Mouse (Mus musculus) liver, embryonic 18 days (tissue): Measurements from ENCODE around the gene Rab4b. TPM values are rescaled to one million over a fixed set of nuclear protein-coding genes. Genes with fewer than 3 reads are reported as not detected.

Experiments used
- polyA plus RNA-seq: library from polyadenylated mRNA; depleted of rRNA; stranded (reverse); fragments of >200 nt; gene quantifications from 2 replicates; pipeline ENCODE4 v1.2.3, GENCODE M21; 2012; rRNA removed

The Rab4b gene
- 19.7 and 20.3 TPM in 2 replicates for polyA plus RNA-seq

DNA sequence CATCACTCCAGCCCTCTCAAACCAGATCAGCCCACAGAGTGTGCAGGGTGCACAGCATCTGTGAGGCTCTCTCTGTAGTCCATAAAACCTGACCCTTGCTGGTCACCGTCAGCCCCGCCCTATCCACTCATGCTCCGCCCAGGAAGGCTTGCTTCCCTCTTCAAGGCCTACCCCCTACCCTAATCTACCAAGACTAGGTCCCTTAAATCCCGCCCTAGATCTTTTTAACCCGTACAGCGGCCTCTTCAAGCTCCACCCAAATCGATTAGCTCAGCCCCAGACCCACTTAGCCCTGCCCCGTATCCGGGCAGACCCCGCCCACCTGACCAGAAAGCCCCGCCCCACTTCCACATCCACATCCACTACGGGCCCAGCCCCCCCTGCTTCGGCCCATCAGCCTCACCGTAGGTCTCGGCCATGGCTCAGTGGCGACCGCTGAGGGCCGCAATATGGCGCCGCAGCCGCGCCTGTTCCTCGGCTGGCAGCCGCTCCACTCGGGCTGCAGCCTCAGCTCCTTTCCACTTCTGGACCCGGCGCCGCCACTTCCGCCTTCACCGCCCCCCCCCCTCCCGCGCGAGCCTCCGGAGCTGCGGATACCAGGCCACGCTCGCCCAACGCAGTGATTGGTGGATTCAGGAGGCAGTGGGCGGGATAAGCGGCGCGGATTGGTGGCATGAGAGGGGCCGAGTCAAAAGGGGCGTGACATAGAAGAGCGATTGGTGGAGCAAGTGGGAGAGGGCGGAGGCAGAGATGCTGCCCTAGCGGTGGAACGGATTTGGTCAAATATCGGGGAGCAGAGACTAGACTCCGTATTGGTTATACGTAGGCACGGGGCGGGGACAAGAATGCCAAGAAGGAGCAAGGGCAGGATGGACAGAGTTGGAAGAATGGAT, at the start of gene Rab4b:
Gene Rab4b, minus strand, starts transcription at position 573 of the 893 bp plus-strand sequence.

DNA sequence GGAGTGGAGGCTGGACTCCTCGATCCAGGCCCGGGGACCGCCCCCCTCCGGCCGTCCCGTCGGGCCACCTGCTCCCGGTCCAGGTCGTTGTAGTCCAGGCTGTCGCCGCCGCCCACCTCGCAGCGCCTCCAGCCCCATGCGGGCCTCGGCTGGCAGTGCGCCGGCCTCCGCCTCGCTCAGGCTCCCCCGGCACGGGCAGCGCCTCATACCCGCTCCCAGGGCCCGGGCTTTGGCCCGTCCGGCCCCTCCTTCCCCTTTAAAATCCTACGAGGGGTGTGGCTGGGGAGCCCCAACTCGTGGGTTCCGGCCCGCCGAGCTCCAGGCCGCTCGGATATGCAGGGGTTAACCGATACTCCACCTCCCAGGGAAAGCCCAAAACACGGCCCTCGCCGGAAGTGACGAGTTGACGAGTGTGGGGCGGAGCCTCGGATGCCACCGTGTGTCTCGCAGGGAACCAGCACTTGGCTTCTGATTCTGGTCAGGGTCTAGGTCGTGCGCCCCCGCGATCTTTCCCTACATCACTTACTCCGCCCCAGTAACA, 49.7 kb upstream of the Rab4b start, which contains the start of gene Itpkc:
Gene Itpkc, minus strand, starts transcription at position 381 of the 541 bp plus-strand sequence.

DNA sequence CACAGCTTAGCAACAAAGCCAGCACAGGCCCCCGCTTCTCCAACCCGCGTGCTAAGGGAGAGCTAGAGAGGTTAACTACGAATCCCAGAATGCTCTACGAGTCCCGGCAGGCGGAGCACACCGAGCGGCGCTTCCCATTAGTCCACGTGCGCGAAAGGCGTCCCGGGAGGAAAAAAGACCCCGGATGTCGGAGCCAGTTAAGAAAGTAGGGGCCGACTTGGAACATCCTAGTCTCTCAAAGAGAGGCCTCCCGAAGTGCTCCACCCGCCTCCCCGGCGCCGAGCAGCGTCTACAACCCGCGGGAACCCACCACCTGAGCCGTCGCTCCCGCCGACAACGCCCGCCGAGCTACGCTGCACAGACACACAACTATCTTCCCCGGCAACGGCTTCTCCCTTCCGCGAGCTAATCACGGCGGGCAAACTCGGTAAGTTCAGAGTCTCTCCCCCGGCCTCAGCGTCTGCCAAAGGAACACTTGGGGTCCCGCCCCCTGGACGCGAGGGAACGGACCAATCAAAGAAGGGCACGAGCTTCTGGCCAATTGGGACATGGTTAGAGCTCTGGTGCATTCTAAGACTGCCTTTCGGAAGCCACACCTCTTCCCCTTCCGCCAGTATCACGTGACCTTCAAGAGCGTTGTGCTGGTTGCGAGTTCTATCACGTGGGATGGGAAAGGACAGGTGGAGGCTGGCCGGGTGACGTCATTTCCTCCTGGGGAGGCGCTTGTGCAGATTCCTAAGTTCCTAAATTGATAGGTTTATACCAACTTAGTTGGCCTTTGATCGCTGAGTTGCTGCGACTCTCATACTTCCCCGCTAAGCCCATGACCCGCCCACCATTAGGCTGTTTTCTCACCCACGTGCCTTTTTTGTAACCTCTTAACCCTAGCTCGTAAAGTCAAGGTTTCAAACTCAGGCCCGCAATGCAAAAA, 17.2 kb upstream of the Rab4b start, which contains the start of the genes BC024978 and Snrpa:
Gene BC024978, plus strand, starts transcription at position 101 of the 931 bp plus-strand sequence.
Gene Snrpa, minus strand, starts transcription at position 591 of the 931 bp plus-strand sequence.

DNA sequence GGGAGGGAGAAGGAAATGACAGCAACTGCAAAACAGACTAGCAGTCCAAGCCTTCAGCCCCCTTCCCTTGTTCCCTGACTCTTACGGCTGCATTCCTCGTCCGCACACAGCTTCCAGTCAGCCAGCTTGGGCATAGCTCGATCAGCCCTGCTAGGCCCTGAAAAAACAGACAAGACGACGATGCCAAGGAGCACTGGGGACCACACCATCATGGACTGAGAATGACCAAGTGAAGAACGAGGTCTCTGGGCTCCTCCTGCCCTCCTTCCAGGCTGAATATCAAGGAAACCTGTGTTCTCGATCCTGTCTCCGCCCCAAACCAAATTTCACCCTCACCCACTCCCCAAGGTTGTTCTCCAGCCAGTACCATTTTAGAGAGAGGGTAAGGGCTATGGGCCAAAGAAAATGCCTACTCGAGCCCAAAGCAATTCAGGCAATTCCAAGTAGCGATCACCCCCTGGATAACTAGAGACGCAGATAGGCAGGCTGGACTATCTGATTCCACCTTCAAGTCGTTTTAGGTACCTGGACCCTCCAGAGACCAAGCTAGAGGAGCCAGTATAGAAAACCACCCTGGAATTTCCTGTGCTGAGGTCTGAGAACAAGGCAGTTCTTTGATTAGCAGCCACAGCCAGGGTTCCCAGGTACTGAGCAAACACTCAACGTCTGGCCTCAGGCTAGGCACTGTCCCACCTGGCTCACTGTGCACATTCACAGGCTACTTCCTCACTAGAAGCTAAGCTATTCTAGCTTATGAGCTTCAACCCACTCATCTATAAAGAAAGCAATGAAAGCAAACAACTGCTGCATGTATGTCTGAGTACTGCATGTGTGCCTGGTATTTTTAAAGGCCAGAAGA, 2.4 kb upstream of the Rab4b start, which contains the start of the genes Gm21983 and Mia:
Gene Gm21983, minus strand, starts transcription at position 250 of the 859 bp plus-strand sequence.
Gene Mia, minus strand, starts transcription at position 321 of the 859 bp plus-strand sequence.

DNA sequence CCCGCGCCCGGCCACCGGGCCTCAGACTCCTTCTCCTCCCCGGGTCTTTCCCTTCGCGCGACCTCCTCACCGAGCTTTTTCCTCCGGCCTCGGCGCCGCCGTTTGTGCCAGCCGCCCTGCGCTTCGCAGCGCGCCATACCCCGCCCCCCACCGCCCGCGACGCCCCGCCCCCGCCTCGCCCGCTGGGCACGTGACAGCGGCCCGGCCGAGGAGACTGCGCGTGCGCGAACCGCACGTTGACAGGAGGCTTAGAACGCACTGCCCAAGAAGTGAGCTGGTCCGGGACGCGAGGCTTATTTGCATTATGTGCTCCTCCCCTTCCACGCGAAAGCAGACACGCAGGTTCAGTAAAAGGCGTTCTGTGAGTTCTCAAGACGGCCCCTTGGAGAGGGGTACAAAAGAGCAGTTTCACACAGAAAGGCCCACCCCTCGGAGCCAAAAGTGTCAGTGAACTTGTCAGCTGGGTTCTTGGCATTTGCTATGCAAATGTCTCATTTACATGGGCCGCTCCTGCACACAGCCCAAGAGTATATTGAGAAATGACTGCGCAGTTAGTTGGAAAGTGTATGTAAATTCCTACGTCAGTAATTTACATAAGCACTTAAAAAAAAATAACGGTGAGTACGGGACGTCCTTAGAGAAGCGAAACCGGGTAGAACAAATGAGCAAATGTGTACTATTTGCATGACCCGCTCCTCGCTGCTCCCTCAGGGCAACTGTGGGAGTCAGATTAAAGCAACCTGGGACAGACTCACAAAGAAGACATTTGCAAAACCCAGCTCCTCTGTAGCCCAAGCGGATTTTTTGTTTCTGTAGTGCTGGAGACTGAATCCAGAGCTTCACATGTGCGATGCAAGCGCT, 11.9 kb downstream of the Rab4b start, which contains the start of gene Egln2:
Gene Egln2, minus strand, starts transcription at position 189 of the 861 bp plus-strand sequence.

DNA sequence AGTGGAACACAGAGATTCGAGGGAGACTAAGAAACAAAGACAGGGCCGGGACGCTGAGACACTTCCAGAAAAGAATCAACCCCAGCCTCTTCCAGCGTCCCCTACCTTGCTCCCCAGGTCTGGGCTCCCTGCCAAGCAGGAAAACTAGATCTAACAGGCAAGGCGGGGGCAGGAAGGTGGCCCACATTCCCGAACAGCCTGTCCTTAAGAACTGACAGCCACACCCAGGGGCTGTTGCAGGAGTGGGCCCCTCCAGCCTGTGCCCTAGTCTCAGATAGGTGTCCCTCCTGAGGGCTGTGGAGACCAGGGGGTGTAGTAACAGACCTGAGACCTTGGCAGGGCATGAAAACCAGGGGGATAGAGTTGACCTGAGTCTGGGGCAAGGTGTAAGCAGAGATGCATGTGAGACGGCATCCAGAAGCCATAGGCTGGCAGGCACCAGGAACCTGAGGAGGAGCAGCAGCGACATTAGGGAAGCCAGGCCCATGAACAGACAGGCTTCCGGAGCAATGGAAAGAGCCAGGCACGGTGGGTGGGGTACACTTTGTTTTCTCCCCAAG, 25.4 kb downstream of the Rab4b start, which contains the start of gene Cyp2t4:
Gene Cyp2t4, plus strand, starts transcription at position 510 of the 560 bp plus-strand sequence.

DNA sequence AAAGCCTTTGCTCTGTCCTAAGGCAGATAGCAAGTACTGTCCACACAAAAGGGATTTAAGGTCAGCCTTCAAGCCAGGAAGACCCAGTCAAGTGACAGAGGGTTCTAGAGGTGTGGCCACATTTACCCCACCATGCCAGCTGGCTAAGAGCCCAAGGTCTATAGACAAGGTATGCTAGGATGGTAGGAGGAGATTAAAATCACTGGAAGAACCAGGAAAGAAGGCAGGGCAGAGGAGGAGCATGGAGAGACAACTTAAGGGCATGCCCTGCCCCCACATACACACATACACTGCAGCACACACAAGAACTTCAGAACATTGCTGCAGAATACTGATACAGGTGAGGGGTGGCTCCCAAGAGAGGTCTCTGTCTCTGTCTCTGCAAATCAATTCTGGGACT, 59.0 kb downstream of the Rab4b start, which contains the start of gene Cyp2f2:
Gene Cyp2f2, plus strand, starts transcription at position 234 of the 400 bp plus-strand sequence.

Other genes starting within 250 kb of the Rab4b start
- 13.9 and 15.2 TPM in 2 replicates for gene Cyp2a22, start 239.5 kb downstream of the Rab4b start, polyA plus RNA-seq
- 63.9 and 66.1 TPM in 2 replicates for gene Cyp2a12, start 149.8 kb downstream of the Rab4b start, polyA plus RNA-seq
- 29.3 and 40.1 TPM in 2 replicates for gene Cyp2f2, start 59.0 kb downstream of the Rab4b start, polyA plus RNA-seq
- not detected in 2 replicates for gene Cyp2t4, start 25.2 kb downstream of the Rab4b start, polyA plus RNA-seq
- 30.1 and 33.4 TPM in 2 replicates for gene Egln2, start 12.1 kb downstream of the Rab4b start, polyA plus RNA-seq
- 0.23 TPM in 1 of 2 replicates, not detected in the other for gene Gm21983, start 2.2 kb upstream of the Rab4b start, polyA plus RNA-seq
- 0.45 and 1.1 TPM in 2 replicates for gene Mia, start 2.3 kb upstream of the Rab4b start, polyA plus RNA-seq
- gene BC024978, start 16.9 kb upstream of the Rab4b start, polyA plus RNA-seq = 2.8 and 3.4 TPM in 2 replicates
- gene Snrpa, start 17.4 kb upstream of the Rab4b start, polyA plus RNA-seq = 68.3 and 71.2 TPM in 2 replicates
- gene Itpkc, start 49.8 kb upstream of the Rab4b start, polyA plus RNA-seq = 2.2 TPM in 2 replicates
- gene Coq8b, start 54.1 kb upstream of the Rab4b start, polyA plus RNA-seq = 15.1 and 15.2 TPM in 2 replicates
- gene Numbl, start 79.5 kb upstream of the Rab4b start, polyA plus RNA-seq = 2.5 TPM in 2 replicates
- gene Ltbp4, start 158.8 kb upstream of the Rab4b start, polyA plus RNA-seq = 7.8 and 10.3 TPM in 2 replicates
- gene Shkbp1, start 177.1 kb upstream of the Rab4b start, polyA plus RNA-seq = 13.2 and 13.6 TPM in 2 replicates
- 0.29 TPM in 1 of 2 replicates, not detected in the other for gene Gm20479, start 178.5 kb upstream of the Rab4b start, polyA plus RNA-seq